Mouse (Mus musculus) inflammation-experienced regulatory T-cells (primary cell): ENCODE measurements around the gene Ganc. TPM values are rescaled to one million over a fixed set of nuclear protein-coding genes. Genes with fewer than 3 reads are reported as not detected.

ENCODE experiments used
- polyA plus RNA-seq, 2 experiments: library from polyadenylated mRNA; unstranded; fragments of 100-300 nt; shearing (Covaris generic); gene quantifications; one replicate each; pipeline ENCODE4 v1.2.1; 2017

Ganc gene
- polyA plus RNA-seq, result 10 to 100 TPM; 16.1 to 23.2 TPM

GRCm38 (mm10) chr2:120403653-120403985 lies at the start of gene Ganc:
Gene Ganc, plus strand, starts transcription at chr2:120403896.

GRCm38 (mm10) chr2:120403986-120404822 lies 508 bp downstream of the Ganc start, which contains the start of gene Tmem87a:
Gene Tmem87a, minus strand, starts transcription at chr2:120404113.

GRCm38 (mm10) chr2:120455719-120456118 lies 52.0 kb downstream of the Ganc start, which contains the start of gene Capn3:
Gene Capn3, plus strand, starts transcription at chr2:120456019.

Other genes with a start within 250 kb of the Ganc start
- 10 to 100 TPM; 14.8 to 20.5 TPM for gene Ehd4, start 249.3 kb upstream of the Ganc start, polyA plus RNA-seq
- under 1 TPM; 0.04 to 0.47 TPM for gene Pla2g4e, start 158.6 kb upstream of the Ganc start, polyA plus RNA-seq
- not detected for gene Pla2g4d, start 114.7 kb upstream of the Ganc start, polyA plus RNA-seq
- 1 to 10 TPM; 5.3 to 5.8 TPM for gene Pla2g4f, start 89.7 kb upstream of the Ganc start, polyA plus RNA-seq
- 10 to 100 TPM; 43.3 to 63.9 TPM for gene Vps39, start 50.8 kb upstream of the Ganc start, polyA plus RNA-seq
- 10 to 100 TPM; 14.9 to 23.5 TPM for gene Tmem87a, start 217 bp downstream of the Ganc start, polyA plus RNA-seq
- gene Capn3, start 52.1 kb downstream of the Ganc start, polyA plus RNA-seq, result 10 to 100 TPM; 13.6 to 42.1 TPM
- gene Zfp106, start 159.9 kb downstream of the Ganc start, polyA plus RNA-seq, result 10 to 100 TPM; 40.7 to 56.0 TPM
- gene Snap23, start 163.8 kb downstream of the Ganc start, polyA plus RNA-seq, result 10 to 100 TPM; 40.6 to 41.0 TPM
- gene Haus2, start 205.5 kb downstream of the Ganc start, polyA plus RNA-seq, result 10 to 100 TPM; 16.3 to 19.5 TPM
- 10 to 100 TPM; 23.6 to 32.5 TPM for gene Lrrc57, start 205.6 kb downstream of the Ganc start, polyA plus RNA-seq
- gene Stard9, start 225.2 kb downstream of the Ganc start, polyA plus RNA-seq, result 1 to 10 TPM in 1 of 2 experiments, under 1 TPM in 1; 0.71 to 2.1 TPM